Mouse (Mus musculus): ENCODE results near the gene Gpr132. TPM values are rescaled to one million over a fixed set of nuclear protein-coding genes. Genes with fewer than 3 reads are reported as not detected.
"Not testable (repeated sequence)": the region's sequence is repeated elsewhere in the genome, so short reads cannot be mapped to it uniquely, and the experiment has no call there.

Gene Gpr132
- polyA plus RNA-seq, 1 experiment from 2014 or later: 0.08 TPM

DNA sequence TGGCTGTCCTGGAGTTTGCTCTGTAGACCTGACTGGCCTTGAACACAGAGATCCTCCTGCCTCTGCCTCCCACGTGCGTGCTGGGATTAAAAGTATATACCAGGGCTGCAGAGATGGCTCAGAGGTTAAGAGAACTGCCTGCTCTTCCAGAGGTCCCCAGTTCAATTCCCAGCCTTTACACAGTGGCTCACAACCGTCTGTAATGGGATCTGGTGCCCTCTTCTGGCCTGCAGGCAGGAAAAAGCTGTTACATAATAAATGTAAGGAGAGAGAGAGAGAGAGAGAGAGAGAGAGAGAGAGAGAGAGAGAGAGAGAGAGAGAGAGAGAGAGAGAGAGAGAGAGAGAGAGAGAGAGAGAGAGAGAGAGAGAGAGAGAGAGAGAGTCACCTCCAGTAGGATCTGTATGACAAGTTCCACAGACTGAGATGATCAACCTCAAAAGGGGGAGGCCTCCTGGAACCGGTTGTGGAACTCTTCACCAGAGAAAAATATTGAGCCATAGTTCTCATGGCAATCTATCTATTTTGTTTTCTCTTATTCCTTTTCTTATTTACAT, 26.6 kb downstream of the Gpr132 start:
- H3K27ac ChIP-seq; H3K36me3 ChIP-seq; H3K9me3 ChIP-seq; H3K4me1 ChIP-seq (replicated peaks); DNase-seq (ENCODE audit: low spot score); H3K4me3 ChIP-seq; H3K27me3 ChIP-seq (ENCODE audit: insufficient read depth, poor library complexity, severe bottlenecking): not testable (repeated sequence)
- 69% methylated on average over 4 of the region's 4 CpGs for WGBS

DNA sequence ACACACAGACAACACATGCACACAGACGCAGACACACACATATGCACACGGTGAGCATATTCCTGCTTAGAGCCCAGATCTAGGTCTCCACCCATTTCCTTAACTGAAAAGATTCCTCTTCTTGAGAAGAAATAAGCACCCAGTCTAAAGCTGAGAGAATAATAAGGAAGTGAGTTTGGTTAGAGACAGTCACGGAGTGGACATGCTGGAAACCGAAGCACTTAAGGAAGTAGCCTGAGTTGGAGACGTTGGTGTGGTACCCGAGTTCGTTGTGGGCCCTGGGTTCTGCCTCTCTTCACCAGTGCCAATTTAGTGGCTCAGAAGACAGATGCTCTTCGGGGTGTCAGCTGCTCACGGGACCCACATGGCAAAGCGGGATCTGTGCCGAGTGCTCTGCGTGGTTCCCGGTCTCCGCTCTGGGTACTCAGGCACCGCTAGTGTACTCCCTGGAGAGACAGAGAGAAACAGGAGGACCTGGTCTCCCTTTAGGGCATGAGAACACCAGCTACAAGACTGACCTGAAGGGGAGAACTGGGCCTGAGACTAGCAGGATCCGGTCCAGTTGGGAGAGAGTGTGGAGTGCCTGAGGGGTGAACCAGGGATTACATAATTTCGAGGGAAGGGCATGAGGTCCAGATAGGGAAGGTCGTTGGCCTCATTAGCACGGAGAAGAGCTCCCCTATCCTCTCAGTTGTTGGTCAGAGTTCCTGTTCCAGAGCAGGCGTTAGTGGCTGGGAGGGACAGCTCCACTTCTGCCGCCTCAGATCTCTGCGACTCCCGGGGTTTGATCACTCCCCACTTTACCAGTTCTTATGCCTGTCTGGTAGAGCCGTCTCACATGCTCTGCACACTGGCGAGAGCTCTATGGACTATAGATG, 27.6 kb downstream of the Gpr132 start:
- DNase-seq (ENCODE audit: low spot score): no peak
- Histone ChIP-seq H3K9me3 (no peaks in the 10 kb centered on the region), H3K36me3 (no peaks in the 10 kb centered on the region), H3K27ac (no peak overlapping the region), H3K27me3 (ENCODE audit: insufficient read depth, poor library complexity, severe bottlenecking) (no peaks in the 10 kb centered on the region), H3K4me3 (no peak overlapping the region), H3K4me1 (replicated peaks) (no peaks in the 10 kb centered on the region)
- WGBS: 82% methylated on average over 25 of the region's 25 CpGs

DNA sequence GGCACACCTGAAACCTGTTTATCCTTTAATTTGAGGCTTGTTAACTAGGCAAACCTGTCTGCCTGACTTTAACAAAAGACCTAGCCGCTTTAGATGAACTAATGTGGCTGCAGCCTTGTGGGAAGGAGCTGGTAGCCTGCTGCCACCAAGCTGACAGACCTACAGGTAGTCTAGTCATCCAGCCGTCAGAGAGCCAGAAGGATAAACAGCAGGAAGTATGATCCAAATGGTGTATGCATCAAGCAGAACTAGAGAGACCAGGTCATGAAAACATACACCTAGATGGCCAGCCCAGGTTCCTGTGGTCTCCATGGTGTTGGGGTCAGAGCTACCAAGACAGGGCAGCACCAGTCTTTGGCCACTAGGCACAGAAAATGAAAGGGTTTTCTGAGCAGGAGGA, 33.0 kb downstream of the Gpr132 start:
- DNase-seq (ENCODE audit: low spot score): no peak
- no peak overlapping the region for H3K27ac ChIP-seq
- H3K27me3 ChIP-seq (ENCODE audit: insufficient read depth, poor library complexity, severe bottlenecking): no peaks in the 10 kb centered on the region
- peaks cover 21% of the 10 kb centered on the region for H3K36me3 ChIP-seq
- H3K4me3 ChIP-seq: no peak overlapping the region
- no peaks in the 10 kb centered on the region for H3K9me3 ChIP-seq
- peaks cover 12% of the 10 kb centered on the region for H3K4me1 ChIP-seq (replicated peaks)
- WGBS: 77% methylated on average over 2 of the region's 2 CpGs

DNA sequence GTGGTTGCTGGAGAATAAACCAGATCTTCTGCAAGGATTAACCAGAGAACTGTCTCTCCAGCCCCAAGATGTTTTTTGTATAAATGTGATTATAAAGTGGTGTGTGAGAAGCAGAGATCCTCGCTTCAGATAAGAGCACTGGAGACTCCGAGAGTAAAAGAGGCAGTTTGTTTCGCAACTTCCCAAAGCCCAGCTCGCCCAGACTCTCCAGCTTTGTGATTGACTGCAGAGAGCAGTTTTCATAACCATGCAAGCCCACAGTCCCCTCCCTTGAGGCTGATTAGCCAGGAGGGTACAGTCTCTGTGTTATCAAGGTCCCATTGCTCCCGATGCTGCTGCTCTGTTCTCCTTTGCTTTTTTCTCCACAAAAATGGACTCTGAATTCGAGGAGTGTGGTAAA, 34.5 kb downstream of the Gpr132 start:
- Histone ChIP-seq H3K9me3 (no peaks in the 10 kb centered on the region), H3K4me3 (no peak overlapping the region), H3K4me1 (replicated peaks) (peaks cover 13% of the 10 kb centered on the region), H3K27ac (no peak overlapping the region), H3K27me3 (ENCODE audit: insufficient read depth, poor library complexity, severe bottlenecking) (no peaks in the 10 kb centered on the region), H3K36me3 (peaks cover 21% of the 10 kb centered on the region)
- DNase-seq (ENCODE audit: low spot score): no peak
- WGBS: 87% methylated on average over 6 of the region's 6 CpGs

DNA sequence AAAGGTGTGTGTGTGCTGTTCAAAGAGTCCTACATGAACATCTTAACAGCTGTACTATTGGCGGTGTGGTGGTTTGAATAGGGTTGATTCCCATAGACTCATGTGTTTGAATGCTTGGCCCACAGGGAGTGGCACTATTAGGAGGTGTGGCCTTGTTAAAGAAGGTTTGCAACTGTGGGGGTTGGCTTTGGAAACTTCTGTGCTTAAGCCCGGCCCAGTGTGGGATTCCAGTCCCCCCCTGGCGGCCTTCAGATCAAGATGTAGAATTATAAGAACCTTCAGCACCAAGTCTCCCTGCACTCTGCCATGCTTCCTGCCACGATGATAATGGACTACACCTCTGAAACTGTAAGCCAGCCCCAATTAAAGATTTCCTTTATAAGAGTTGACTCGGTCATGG, 35.6 kb downstream of the Gpr132 start:
- DNase-seq (ENCODE audit: low spot score): no peak
- Histone ChIP-seq H3K9me3 (no peaks in the 10 kb centered on the region), H3K27ac (no peak overlapping the region), H3K4me1 (replicated peaks) (peaks cover 20% of the 10 kb centered on the region), H3K4me3 (no peak overlapping the region), H3K27me3 (ENCODE audit: insufficient read depth, poor library complexity, severe bottlenecking) (no peaks in the 10 kb centered on the region), H3K36me3 (peaks cover 26% of the 10 kb centered on the region)
- WGBS: 91% methylated on average over 5 of the region's 5 CpGs

DNA sequence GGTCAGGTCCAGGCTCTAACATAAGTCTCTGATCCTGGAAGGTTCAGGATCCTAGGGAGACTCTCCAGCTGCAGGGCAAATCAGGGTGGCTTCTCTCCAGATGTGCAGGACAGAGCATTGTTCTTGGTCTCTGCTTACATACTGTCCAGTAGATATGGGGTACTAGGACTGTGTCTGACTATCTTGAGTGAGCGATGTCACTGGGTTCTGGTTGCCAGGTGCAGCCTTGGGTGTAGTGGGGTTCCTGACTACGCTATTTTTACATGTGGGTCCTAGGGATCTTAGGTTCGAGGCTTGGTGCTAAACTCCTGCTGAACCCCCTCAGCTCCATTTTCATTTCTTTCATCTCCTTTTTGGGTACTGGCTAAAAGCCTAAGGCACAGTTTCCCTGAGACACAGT, 37.5 kb downstream of the Gpr132 start:
- peak overlapping the region; percentile 98 for H3K27ac ChIP-seq

DNA sequence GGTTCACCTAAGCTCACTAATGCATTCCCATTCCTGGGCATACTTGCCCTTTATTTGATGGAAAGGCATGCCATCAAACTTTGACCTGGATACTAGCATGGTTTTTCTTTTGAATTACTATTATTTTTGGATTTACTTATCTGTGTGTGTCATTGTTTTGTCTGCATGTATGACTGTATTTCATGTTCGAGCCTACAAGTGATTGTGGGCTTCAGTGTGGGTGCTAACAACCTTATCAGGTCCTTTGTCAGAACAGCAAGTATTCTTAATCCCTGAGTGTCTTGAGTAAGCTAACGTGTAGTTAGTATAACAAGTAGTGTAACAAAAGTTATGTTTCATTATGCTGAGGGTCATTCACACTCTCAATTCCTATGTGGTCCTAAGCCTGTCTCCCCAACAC, 37.9 kb downstream of the Gpr132 start:
- Histone ChIP-seq H3K36me3 (peaks cover 49% of the 10 kb centered on the region), H3K9me3 (no peaks in the 10 kb centered on the region), H3K27ac (peak overlapping the region; percentile 98), H3K4me1 (replicated peaks) (peaks cover 41% of the 10 kb centered on the region), H3K4me3 (peak overlapping the region; percentile 97), H3K27me3 (ENCODE audit: insufficient read depth, poor library complexity, severe bottlenecking) (no peaks in the 10 kb centered on the region)
- 49% methylated on average over 2 of the region's 2 CpGs for WGBS
- DNase-seq (ENCODE audit: low spot score): no peak

More for the DNA sequence above, 37.5 kb downstream of the Gpr132 start:
- DNase-seq (ENCODE audit: low spot score): no peak
- Histone ChIP-seq H3K27me3 (ENCODE audit: insufficient read depth, poor library complexity, severe bottlenecking) (no peaks in the 10 kb centered on the region), H3K9me3 (no peaks in the 10 kb centered on the region), H3K4me3 (peak overlapping the region; percentile 97), H3K36me3 (peaks cover 45% of the 10 kb centered on the region), H3K4me1 (replicated peaks) (peaks cover 39% of the 10 kb centered on the region)
- WGBS: 82% methylated on average over 3 of the region's 3 CpGs

DNA sequence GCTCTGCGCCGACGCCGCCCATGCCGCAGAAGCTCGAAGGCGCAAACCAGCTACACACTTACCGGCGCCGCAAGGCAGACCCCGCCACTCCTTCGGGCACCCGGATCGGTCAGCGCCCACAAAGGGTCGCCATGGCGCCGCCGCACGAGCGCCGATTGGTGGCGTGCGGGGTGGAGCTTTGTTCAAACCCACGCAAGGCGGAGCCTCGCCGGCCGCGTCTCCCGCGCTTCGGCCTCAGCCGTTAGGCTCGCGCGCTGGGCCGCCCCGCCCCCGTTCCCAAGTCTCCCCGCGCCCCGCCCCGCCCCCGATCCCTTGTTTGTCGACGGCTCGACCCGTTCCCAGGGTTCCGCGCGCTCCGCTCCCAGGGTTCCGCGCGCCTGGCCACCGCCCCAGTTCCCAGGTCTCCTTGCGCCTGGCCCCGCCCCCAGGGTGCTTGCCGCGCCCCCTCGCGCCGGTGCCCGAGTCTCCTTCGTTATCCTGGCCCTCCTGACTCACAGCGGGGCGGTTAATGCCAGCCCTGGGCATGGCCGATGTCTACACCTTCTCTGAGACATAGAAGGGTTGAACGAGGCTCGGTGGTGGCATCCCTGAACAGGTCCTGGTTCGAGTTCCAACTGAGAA, 38.7 kb downstream of the Gpr132 start, which contains the start of gene Cdca4:
Cdca4 (minus strand) TSS at position 180 of the 621 bp plus-strand sequence.
- H3K27ac ChIP-seq: peak within 1 kb of the TSS; percentile 98
- no peaks in the 10 kb centered on the region for H3K27me3 ChIP-seq (ENCODE audit: insufficient read depth, poor library complexity, severe bottlenecking)
- peak; percentile 99 for DNase-seq (ENCODE audit: low spot score)
- under 1% methylated on average over 72 of the region's 72 CpGs for WGBS
- H3K4me3 ChIP-seq: peak within 1 kb of the TSS; percentile 97
- H3K9me3 ChIP-seq: no peaks in the 10 kb centered on the region
- H3K4me1 ChIP-seq (replicated peaks): peaks cover 44% of the 10 kb centered on the region
- H3K36me3 ChIP-seq: peaks cover 57% of the 10 kb centered on the region

DNA sequence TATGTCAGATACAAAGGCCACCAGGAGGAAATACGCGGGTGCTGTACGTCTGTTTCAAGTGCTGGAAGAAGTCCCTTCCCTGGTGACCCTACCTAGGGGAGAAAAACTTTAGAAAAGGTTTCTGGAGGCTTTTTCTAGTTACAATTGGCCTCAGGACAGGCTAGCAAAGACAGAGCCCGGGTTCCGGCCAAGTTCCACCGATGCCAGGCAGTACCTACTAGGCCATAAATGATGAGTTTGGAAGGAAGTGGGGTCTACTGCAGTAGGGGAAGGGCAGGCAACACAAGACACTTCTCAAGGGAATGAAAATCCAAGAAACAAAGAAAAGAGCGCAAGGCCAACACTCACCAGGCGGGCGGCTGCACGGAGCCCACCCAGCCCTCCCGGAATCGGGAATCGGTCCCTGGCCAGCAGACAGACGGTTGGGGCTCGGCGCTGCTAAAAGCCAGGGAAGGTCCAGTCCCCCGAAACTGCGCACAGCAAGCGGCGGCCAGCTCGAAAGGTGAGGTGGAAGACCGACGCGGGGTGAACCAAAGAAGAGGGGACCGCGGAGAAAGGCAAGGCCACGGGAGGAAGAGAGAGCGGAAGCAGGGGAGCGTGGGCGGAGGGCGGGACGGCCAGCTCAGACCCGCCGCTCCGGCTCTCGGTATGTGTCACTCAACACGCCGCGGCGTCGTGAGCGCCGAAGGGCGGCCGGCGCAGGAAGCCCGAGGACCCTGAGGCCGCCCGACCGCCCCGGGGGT, 39.4 kb downstream of the Gpr132 start:
- H3K27ac ChIP-seq: peak overlapping the region; percentile 98
- H3K4me3 ChIP-seq: peak overlapping the region; percentile 97
- H3K9me3 ChIP-seq: no peaks in the 10 kb centered on the region
- H3K4me1 ChIP-seq (replicated peaks): peaks cover 48% of the 10 kb centered on the region
- WGBS: under 1% methylated on average over 51 of the region's 51 CpGs
- peaks cover 63% of the 10 kb centered on the region for H3K36me3 ChIP-seq
- DNase-seq (ENCODE audit: low spot score): no peak
- H3K27me3 ChIP-seq (ENCODE audit: insufficient read depth, poor library complexity, severe bottlenecking): no peaks in the 10 kb centered on the region

DNA sequence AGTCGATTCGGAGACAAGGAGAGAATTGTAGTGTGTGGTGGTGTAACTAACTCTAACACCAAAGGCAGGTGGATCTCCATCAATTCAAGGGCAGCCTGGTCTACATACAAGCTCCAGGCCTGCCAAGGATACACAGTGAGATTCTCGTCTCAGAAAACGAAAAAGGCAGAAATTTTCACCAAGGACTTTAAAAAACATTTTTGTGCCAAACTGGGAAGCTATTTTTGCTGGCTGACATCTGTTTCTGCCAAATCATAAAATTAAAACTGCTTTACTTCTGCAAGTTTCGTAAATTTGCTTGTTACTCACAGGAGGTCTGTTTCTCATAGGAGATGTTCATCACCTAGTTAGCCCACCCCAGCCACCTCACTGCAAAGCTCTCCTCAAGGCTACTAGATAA, 42.1 kb downstream of the Gpr132 start:
- no peak overlapping the region for H3K27ac ChIP-seq
- peak overlapping the region; percentile 97; the same call in 1 of the 2 replicates for H3K4me3 ChIP-seq
- WGBS: 90% methylated on average over 5 of the region's 5 CpGs
- peaks cover 69% of the 10 kb centered on the region for H3K36me3 ChIP-seq
- no peaks in the 10 kb centered on the region for H3K27me3 ChIP-seq (ENCODE audit: insufficient read depth, poor library complexity, severe bottlenecking)
- no peak for DNase-seq (ENCODE audit: low spot score)
- H3K9me3 ChIP-seq: no peaks in the 10 kb centered on the region
- H3K4me1 ChIP-seq (replicated peaks): peaks cover 56% of the 10 kb centered on the region

DNA sequence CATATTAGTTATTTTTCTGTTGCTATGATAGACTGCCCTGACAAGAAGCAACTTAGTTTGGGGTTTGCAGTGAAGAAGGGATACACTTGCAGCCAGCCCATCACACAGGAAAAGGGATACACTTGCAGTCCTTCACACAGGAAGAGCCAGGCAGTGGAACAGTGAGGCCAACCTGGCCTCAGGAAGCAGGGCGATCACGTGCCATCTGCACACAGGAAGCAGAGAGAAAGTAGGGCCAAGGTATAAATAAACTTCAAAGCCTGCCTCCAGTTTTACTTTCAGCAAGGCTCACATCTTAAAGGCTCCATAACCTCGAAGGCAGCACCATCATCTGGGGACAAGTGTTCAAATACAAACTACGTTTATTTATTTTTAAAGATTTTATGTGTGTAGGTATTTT, 44.8 kb downstream of the Gpr132 start:
- Histone ChIP-seq H3K4me1 (replicated peaks) (peaks cover 47% of the 10 kb centered on the region), H3K9me3 (no peaks in the 10 kb centered on the region), H3K27ac (no peak overlapping the region), H3K27me3 (ENCODE audit: insufficient read depth, poor library complexity, severe bottlenecking) (no peaks in the 10 kb centered on the region), H3K4me3 (no peak overlapping the region), H3K36me3 (peaks cover 96% of the 10 kb centered on the region)
- DNase-seq (ENCODE audit: low spot score): no peak
- WGBS: 87% methylated on average over 4 of the region's 4 CpGs

DNA sequence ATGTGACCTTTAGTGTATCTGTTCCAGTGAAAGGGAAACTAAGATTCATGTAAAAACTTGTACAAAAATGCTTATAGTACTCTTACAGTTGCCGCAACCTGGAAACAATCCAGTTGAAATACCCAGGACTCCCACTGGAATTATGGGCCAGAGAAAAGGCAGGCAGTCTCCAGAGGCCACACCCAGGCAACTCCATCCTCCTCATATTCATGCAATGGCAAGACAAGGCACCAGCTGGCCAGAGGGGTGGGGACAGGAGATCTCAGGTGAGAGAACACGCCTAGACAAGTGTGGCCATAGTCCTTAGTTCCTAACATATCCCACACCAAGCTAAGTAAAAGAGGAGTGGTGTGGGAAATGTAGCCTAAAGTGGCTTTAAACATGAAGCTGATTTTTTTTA, 45.4 kb downstream of the Gpr132 start:
- Histone ChIP-seq H3K27ac (no peak overlapping the region), H3K36me3 (peaks cover 99% of the 10 kb centered on the region), H3K27me3 (ENCODE audit: insufficient read depth, poor library complexity, severe bottlenecking) (no peaks in the 10 kb centered on the region), H3K4me3 (no peak overlapping the region), H3K9me3 (no peaks in the 10 kb centered on the region), H3K4me1 (replicated peaks) (peaks cover 42% of the 10 kb centered on the region)
- DNase-seq (ENCODE audit: low spot score): no peak
- WGBS: 86% methylated on average over 2 of the region's 2 CpGs
